Mouse (Mus musculus) heart, postnatal 0 days (tissue): ENCODE results near the gene Col13a1.

ENCODE experiments used
- CTCF ChIP-seq: IDR thresholded peaks from 2 replicates; pipeline ENCODE4 v1.5.1; 2016; ENCODE audit warnings: antibody characterized with exemption, control low read depth, low read depth
- EP300 ChIP-seq: IDR thresholded peaks from 2 replicates; pipeline ENCODE4 v1.6.1; 2016; ENCODE audit warnings: antibody characterized with exemption, low read depth

DNA sequence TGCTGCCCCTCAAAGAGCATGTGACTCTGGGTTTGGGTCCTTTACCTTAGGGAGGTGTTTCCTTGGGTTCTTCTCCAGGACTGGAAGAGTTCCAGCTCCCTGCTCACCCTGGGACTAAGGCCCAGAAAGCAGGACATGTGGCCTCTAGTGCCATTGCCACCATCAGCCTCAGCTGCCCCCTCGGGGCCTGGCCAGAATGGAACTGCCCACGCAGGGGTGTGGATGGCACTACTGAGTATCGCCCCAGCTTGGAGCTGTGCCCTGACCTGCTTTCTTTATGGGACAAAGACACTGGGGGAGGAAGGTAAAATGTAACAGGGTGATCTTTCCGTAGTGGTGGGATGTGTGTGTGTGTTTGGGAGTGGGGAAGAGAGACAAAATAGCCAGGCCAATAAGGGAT is 59.4 kb downstream of the Col13a1 start:
- TF ChIP-seq EP300 = no peak
- TF ChIP-seq CTCF = no peak
